Mouse (Mus musculus) limb, embryonic 14.5 days (tissue): ENCODE results near the gene Nabp2. TPM values are rescaled to one million over a fixed set of nuclear protein-coding genes. Genes with fewer than 3 reads are reported as not detected.

Source experiments
- ATAC-seq: fragments of 200-750 bp; cut with Nextera tagmentation; 2 replicates; pipeline ENCODE4 v1.8.0; 2017; ENCODE audit warnings: low read depth, moderate number of reproducible peaks, moderate TSS enrichment; ENCODE audit not compliant: low FRiP score
- DNase-seq: peaks from one replicate; pipeline ENCODE4 v3.0.0-alpha.2; 2015; ENCODE audit warnings: low spot score
- H3K27ac ChIP-seq: fragments of 300-500 bp; sonication (generic); replicated peaks from 2 replicates; pipeline ENCODE4 v1.5.1; 2014; ENCODE audit warnings: low read depth, mild to moderate bottlenecking, low read length, moderate library complexity, mixed read lengths
- H3K27me3 ChIP-seq: fragments of 300-500 bp; sonication (generic); 2 replicates; pipeline ENCODE4 v1.6.1; 2014; ENCODE audit warnings: low read length, mixed read lengths; ENCODE audit not compliant: control insufficient read depth, insufficient read depth
- H3K36me3 ChIP-seq: fragments of 300-500 bp; sonication (generic); 2 replicates; pipeline ENCODE4 v1.6.1; 2014; ENCODE audit warnings: mild to moderate bottlenecking, low read length, moderate library complexity, mixed read lengths; ENCODE audit not compliant: control insufficient read depth, insufficient read depth
- H3K4me1 ChIP-seq: fragments of 300-500 bp; sonication (generic); 2 replicates; pipeline ENCODE4 v1.6.1; 2014; ENCODE audit warnings: antibody characterized with exemption, low read length, mixed read lengths; ENCODE audit not compliant: control insufficient read depth, insufficient read depth
- H3K4me2 ChIP-seq: fragments of 300-500 bp; sonication (generic); replicated peaks from 2 replicates; pipeline ENCODE4 v1.6.1; 2014; ENCODE audit warnings: low read depth, mild to moderate bottlenecking, low read length, moderate library complexity; ENCODE audit not compliant: severe bottlenecking
- H3K4me3 ChIP-seq: fragments of 300-500 bp; sonication (generic); replicated peaks from 2 replicates; pipeline ENCODE4 v1.5.1; 2014; ENCODE audit warnings: low read length
- H3K9ac ChIP-seq: fragments of 300-500 bp; sonication (generic); 2 replicates; pipeline ENCODE4 v1.6.1; 2014; ENCODE audit warnings: mild to moderate bottlenecking, low read depth, low read length, moderate library complexity; ENCODE audit not compliant: severe bottlenecking
- H3K9me3 ChIP-seq: fragments of 300-500 bp; sonication (generic); 2 replicates; pipeline ENCODE4 v1.6.1; 2016; ENCODE audit warnings: low read length; ENCODE audit not compliant: control insufficient read depth
- POLR2A ChIP-seq: fragments of 200-500 bp; IDR thresholded peaks from 2 replicates; pipeline ENCODE4 v1.8.0; 2012; ENCODE audit warnings: inconsistent platforms, mild to moderate bottlenecking, moderate library complexity, borderline replicate concordance; ENCODE audit not compliant: insufficient read depth, insufficient read length; ENCODE audit errors: extremely low read depth
- WGBS: fragments of 180-500 bp; shearing (Covaris S2); extraction: QIAGEN DNeasy Blood & Tissue Kit; methylation state at CpG from one replicate; pipeline ENCODE4 v1.1.7; 2014; 5-methylcytosine and 5-hydroxymethylcytosine counted together
- polyA plus RNA-seq, 2 experiments: library from polyadenylated mRNA; depleted of rRNA in 1 of 2; stranded (reverse) in 1 of 2; unstranded in 1 of 2; fragments of >200 nt; fragmentation: Nextera tagmentation in 1 of 2; extraction: Ambion mirVana in 1 of 2; gene quantifications; 2 replicates each; pipeline versions ENCODE4 v1.2.1 to v1.2.3; 2012 to 2014

Nabp2 gene
- polyA plus RNA-seq, 2 experiments, result 42.3 to 68.6 TPM

- TF ChIP-seq POLR2A, result no peak
- Histone ChIP-seq H3K9me3 (no peaks in the 10 kb centered on the region), H3K27ac (no peak overlapping the region), H3K9ac (no peak overlapping the region), H3K36me3 (peaks cover 82% of the 10 kb centered on the region), H3K4me2 (no peak overlapping the region), H3K27me3 (no peaks in the 10 kb centered on the region), H3K4me3 (no peak overlapping the region), H3K4me1 (no peaks in the 10 kb centered on the region)
- WGBS, result 93% methylated on average over 8 of the region's 8 CpGs
- DNase-seq, result no peak
- ATAC-seq, result no peak
Observed at GRCm38 (mm10) chr10:128436376-128436775, 25.1 kb upstream of the Nabp2 start.

DNA sequence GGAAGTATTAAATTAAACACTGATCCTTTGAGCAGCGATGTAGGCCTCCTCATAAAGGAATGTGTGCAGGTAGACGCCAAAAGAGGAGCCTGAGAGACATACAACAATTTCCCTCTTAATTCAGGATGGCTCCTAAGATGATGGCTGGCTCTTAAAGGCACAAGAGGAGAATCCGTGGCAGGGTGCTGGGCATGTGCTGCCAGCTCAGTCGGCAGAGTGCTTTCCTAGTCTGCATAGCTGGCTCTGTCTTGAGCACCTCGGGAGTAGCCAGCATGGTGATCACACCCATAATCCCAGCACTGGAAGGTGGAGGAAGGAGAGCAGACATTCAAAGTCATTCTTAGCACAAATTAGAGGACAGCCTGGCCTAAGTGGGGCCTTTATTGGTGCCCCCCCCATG, 24.6 kb upstream of the Nabp2 start:
- Histone ChIP-seq H3K36me3 (peaks cover 82% of the 10 kb centered on the region), H3K27me3 (no peaks in the 10 kb centered on the region), H3K4me1 (no peaks in the 10 kb centered on the region), H3K27ac (no peak overlapping the region), H3K4me2 (no peak overlapping the region), H3K9ac (no peak overlapping the region), H3K4me3 (no peak overlapping the region), H3K9me3 (no peaks in the 10 kb centered on the region)
- WGBS, result 85% methylated on average over 5 of the region's 5 CpGs
- no peak for ATAC-seq
- no peak for TF ChIP-seq POLR2A
- no peak for DNase-seq

GRCm38 (mm10) chr10:128435186-128435823, 24.0 kb upstream of the Nabp2 start:
- Histone ChIP-seq H3K4me2 (no peak overlapping the region), H3K27me3 (no peaks in the 10 kb centered on the region), H3K4me1 (no peaks in the 10 kb centered on the region), H3K9me3 (no peaks in the 10 kb centered on the region), H3K4me3 (no peak overlapping the region), H3K36me3 (peaks cover 82% of the 10 kb centered on the region), H3K9ac (no peak overlapping the region), H3K27ac (no peak overlapping the region)
- no peak for DNase-seq
- ATAC-seq, result no peak
- 88% methylated on average over 17 of the region's 17 CpGs for WGBS
- TF ChIP-seq POLR2A, result no peak

DNA sequence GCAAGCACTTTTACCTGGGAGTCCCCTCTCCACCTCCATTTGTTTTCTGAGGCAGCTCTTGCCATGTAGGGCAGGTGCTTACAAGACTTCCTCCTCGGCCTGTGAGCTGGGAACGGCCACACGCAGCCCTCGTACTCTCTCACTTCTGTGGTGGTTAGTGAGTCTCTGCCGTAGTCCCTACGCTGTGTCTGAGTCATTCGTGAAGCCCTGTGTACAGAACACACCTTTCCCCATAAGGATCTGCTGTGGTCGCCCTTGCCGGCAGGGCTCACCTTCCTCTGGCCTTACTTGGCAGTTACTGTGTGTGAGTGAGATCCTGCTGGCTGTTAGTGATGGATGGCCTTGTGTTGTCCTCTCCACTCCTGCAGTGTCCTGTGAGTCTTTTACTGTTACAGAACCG, 23.4 kb upstream of the Nabp2 start:
- ATAC-seq (no peak), DNase-seq (no peak)
- no peaks in the 10 kb centered on the region for H3K27me3 ChIP-seq
- H3K36me3 ChIP-seq, result peaks cover 82% of the 10 kb centered on the region
- no peak overlapping the region for H3K4me2 ChIP-seq
- H3K9me3 ChIP-seq, result no peaks in the 10 kb centered on the region
- 88% methylated on average over 10 of the region's 10 CpGs for WGBS
- no peak overlapping the region for H3K4me3 ChIP-seq
- TF ChIP-seq POLR2A, result no peak
- no peak overlapping the region for H3K27ac ChIP-seq
- H3K4me1 ChIP-seq, result no peaks in the 10 kb centered on the region
- no peak overlapping the region for H3K9ac ChIP-seq

DNA sequence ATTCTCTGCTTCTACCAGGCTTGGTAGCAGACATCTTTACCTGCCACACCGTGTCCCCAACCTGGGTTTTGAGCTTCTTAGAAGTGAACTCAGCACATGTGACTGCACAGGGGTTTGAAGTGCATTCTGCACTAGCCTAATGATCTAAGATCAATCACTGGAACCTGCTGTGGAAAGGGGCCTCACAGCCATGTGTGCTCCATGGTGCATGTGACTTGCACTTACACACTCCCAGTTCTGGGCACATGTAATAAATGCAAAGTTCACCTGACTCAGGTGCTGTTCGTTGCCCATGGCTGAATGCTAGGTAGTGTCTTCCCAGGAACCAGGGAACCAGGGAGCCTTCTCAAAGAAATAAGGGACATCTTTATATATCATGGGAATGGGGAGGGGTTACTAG, 22.1 kb upstream of the Nabp2 start:
- TF ChIP-seq POLR2A, result no peak
- no peak for ATAC-seq
- Histone ChIP-seq H3K4me3 (no peak overlapping the region), H3K27ac (no peak overlapping the region), H3K9ac (no peak overlapping the region), H3K27me3 (no peaks in the 10 kb centered on the region), H3K4me2 (no peak overlapping the region), H3K36me3 (peaks cover 82% of the 10 kb centered on the region), H3K4me1 (no peaks in the 10 kb centered on the region), H3K9me3 (no peaks in the 10 kb centered on the region)
- WGBS, result 93% methylated on average over 2 of the region's 2 CpGs
- DNase-seq, result no peak

DNA sequence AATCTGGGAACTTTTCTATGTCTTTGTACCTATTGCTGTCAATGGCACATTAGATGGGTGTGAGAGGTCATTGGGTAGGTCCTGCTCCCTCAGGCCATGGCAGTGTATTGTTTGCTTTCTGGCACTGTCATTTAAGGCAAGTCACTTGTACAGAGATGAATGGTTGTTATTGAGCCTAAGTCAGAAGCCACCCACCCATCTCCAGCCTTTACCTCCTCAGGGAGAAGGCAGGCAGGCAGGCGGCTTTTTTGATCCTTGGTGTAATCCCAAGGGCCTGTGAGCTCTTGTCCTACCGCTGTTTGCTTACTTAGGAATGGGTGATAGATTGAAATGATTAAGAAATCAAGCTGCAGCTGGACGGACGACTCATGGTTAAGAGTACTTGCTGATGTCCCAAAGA, 18.2 kb upstream of the Nabp2 start:
- Histone ChIP-seq H3K4me1 (no peaks in the 10 kb centered on the region), H3K27ac (no peak overlapping the region), H3K4me3 (no peak overlapping the region), H3K27me3 (no peaks in the 10 kb centered on the region), H3K36me3 (peaks cover 60% of the 10 kb centered on the region), H3K9ac (no peak overlapping the region), H3K4me2 (no peak overlapping the region), H3K9me3 (no peaks in the 10 kb centered on the region)
- ATAC-seq (no peak), DNase-seq (no peak)
- 82% methylated on average over 4 of the region's 4 CpGs for whole genome bisulfite sequencing
- no peak for TF ChIP-seq POLR2A
